10 mouse cellular contexts compared by ENCODE assay signal in the genomic region with DNA sequence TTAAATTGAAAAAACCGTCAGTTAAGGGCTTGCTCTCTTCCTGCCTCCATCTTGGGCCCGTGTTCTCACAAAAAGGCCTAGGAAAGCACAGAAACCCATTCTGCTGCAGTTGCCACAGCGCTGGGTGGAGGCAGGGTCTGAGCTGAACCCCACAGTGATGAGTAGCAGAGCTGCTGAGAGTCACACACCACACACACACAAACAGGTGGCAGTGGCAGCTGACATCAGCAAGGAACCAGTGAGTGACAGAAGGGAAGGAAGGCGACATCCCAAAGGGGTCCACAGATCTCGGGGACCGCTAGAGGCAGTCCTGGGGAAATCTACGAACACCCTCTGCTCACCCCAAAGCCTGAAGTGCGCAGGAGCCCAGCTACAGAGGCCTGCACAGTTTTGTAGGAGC.
"Had no signal": no experiment of that assay in that cellular context is flagged by ENCODE, and none has a peak within 500 bp of the region (broad histone marks: within the 10 kb centered on the region; RNA-seq: fewer than 3 reads in every experiment).

No protein-coding gene starts in this region.

- H3K9ac ChIP-seq: limb, embryonic 13.5 days; liver, embryonic 14.5 days; midbrain, embryonic 12.5 days; stomach, embryonic 15.5 days had no signal

- DNase-seq: kidney, postnatal 10 days; lung, adult 18-20 months; right cerebral cortex, postnatal 14 days; thymus, adult 2 months; thymus, postnatal 25 days had no signal

- ATAC-seq: midbrain, embryonic 16.5 days had no signal

- H3K9me3 ChIP-seq: stomach, embryonic 15.5 days had no signal

- H3K27me3 ChIP-seq: limb, embryonic 13.5 days; midbrain, embryonic 12.5 days; stomach, embryonic 15.5 days had no signal

- H3K4me1 ChIP-seq: limb, embryonic 13.5 days; midbrain, embryonic 12.5 days; stomach, embryonic 15.5 days had no signal

- H3K27ac ChIP-seq: limb, embryonic 13.5 days; liver, embryonic 14.5 days; midbrain, embryonic 12.5 days; stomach, embryonic 15.5 days had no signal

- H3K4me2 ChIP-seq: limb, embryonic 13.5 days; midbrain, embryonic 12.5 days; stomach, embryonic 15.5 days had no signal

- H3K4me3 ChIP-seq: limb, embryonic 13.5 days; midbrain, embryonic 12.5 days; stomach, embryonic 15.5 days had no signal
